Mouse (Mus musculus) adrenal gland, adult 8-10 months (tissue): ENCODE data around the gene Sec24a. TPM values are rescaled to one million over a fixed set of nuclear protein-coding genes. Genes with fewer than 3 reads are reported as not detected.
"Not testable (repeated sequence)": the region's sequence is repeated elsewhere in the genome, so short reads cannot be mapped to it uniquely, and the experiment has no call there.

Experiments
- DNase-seq: peaks from one replicate; pipeline ENCODE4 v3.0.0; 2022
- total RNA-seq, 4 experiments: library from RNA; stranded (reverse); gene quantifications; 2 replicates each; pipeline ENCODE4 v1.2.4; 2022

Sec24a gene
- total RNA-seq, 4 experiments from 2014 or later, result 33.6 to 38.5 (median 37.4) TPM

DNA sequence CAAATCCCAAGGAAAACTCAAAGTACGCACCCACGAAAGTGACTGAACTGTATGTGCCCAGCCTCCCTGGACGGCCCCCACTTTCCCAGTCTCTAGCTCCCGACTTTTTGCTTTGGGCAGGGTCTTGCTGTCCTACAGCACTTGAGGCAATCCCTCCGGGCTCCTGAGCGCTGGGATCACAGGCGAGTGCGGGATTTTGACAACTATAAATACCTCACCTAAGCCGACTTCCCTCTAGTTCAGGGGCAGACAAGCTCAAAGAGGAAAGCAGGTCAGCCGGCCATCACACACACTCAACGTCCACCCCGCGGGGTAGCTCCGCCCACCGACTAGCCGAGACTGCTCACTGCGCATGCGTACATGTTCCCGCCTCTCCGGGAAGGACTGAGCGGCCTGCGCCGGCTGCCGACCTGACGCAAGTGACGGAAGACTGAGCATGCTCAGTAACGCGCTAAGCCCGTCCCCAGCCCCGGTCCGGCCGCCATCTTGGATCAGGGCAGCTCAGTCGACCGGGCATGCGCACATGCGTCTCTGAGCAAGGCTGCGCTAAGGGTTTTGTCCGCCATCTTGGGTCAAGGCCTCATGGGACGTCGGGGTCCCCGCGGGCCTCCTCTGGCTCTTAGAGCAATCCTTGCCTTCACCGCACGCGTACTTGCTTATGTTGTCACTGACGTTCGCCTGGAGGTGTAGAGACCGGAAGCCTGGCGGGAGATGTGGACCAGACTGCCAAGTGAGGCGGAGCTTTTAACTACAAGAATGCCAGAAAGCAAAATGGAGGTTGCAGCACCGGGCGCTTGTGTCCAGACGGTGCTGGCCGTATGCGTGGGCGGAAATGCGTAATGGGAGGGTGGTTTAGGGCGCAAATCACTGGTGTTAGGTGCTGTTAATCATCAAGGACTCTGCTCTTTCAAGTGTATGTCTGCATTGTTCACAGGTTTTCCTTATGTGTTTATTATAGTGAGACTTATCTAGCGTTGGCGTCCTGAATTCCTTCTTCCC is 74.8 kb downstream of the Sec24a start, which contains the start of gene 0610009B22Rik:
TSS of gene 0610009B22Rik (minus strand) at position 545 of the 999 bp plus-strand sequence.
- DNase-seq, result peak; percentile 100

GRCm38 (mm10) chr11:51681976-51682374 is 81.5 kb downstream of the Sec24a start:
- no peak for DNase-seq

GRCm38 (mm10) chr11:51681324-51681975 is 82.0 kb downstream of the Sec24a start:
- peak; percentile 81 for DNase-seq

DNA sequence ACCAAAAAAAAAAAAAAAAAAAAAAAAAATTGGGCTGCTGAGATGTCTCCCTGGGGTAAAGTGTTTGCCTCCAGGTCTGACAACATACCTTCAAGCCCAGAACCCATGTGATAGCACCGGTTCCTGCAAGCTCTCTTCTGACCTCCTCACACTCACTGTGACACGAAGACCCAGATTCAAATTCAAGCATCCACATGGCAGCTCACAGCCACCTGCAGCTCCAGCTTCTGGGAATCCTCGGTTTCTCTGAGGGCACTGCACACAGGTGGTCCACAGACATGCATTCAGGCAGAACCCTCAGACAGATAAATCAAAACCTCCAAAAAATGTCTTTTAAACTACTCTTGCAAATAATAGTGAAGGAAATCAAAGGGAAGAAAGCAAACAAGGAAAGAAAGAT is 84.0 kb downstream of the Sec24a start:
- DNase-seq, result no peak

DNA sequence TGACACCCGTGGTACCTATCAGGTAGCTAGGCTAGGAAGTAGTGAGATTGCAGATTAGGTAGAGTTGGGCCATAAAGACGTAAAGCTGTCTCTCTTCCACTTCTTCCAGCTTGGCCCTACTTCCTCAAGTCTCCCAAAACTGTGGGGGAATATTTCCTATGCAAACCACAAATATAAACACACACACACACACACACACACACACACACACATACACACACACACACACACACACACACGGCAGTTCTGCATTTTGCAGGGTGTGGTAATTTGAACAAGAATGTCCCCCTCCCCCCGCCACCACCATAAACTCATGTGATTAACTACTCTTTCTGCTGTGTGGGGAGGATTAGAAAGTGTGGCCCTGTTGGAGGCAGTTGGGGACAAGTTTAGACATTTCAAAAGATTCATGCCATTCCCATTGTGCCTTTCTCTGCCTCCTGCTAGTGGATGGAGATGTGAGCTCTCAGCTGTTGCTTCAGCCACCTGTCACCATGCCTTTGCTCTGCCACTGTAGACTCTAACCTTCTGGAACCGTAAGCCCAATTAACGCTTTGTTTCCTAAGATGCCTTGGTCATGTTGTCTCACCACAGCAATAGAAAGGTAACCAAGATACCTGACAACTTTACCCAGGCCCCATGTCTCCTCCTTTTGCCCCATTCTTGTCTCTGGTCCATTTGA is 85.6 kb downstream of the Sec24a start:
- no peak for DNase-seq

- DNase-seq, result no peak
Measured at GRCm38 (mm10) chr11:51675386-51675785, 88.0 kb downstream of the Sec24a start.

DNA sequence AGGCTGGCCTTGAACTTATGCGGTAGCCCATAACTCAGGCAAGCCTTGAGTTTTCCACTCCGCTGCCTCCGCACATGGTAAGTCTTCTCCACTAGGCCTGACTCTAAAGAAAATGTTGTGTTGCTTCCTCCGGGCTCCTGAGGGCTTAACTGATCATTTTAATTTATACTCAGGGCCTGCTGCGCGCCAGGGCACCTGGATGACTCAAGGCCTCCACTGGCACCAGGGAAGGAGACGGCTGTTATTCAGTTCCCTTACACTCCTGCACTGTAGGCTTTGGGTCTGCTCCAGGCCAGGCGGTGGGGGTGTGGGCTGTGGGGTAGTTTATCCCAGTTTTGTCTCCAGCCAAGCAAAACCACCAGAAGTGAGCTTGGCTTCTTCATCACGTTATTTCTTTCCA is 90.1 kb downstream of the Sec24a start:
- DNase-seq, result peak; percentile 26

DNA sequence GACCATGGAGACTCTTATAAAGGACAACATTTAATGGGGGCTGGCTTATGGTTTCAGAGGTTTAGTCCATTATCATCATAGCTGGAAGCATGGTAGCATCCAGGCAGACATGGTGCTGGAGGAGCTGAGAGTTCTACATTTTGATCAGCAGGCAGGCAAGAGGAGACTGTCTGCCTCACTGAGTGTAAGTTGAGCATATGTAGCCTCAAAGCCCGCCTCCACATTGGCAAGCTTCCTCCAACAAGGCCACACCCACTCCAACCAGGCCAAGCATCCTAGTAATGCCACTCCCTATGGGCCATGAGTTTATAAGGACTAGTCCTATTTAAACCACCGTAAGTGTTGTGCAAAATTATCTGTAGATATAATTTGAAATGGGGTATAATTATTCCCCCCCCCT is 92.1 kb downstream of the Sec24a start:
- DNase-seq, result no peak

DNA sequence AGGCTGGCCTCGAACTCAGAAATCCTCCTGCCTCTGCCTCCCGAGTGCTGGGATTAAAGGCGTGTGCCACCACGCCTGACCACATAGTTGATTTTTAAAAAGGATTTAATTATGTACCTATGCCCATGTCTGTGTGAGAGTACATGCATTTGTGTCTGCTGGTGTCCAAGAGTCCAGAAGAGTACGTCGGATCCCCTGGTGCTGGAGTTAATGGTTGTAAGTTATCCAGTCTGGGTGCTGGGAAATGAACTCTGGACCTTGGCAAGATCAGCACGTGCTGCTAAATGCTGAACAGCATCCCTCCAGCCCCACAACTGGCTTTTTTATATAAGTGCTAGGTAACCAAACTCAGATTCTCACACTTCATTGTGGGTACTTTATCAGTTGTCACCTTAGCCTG is 92.6 kb downstream of the Sec24a start:
- no peak for DNase-seq

DNA sequence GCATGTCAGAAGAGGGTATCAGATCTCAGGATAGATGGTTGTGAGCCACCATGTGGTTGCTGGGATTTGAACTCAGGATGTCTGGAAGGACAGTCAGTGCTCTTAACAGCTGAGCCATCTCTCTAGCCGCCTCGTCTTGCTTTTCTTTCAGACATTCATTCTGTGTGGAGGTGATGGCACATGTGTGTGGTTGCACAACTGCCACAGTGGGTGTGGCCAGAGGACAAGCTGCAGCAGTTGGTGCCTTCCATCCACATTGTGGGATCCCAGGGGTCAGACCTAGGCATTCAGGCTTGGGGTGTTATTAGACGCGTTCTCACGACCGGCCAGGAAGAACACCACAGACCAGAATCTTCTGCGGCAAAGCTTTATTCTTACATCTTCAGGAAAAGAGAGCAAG is 98.7 kb downstream of the Sec24a start:
- not testable (repeated sequence) for DNase-seq

GRCm38 (mm10) chr11:51662632-51663031 is 100.8 kb downstream of the Sec24a start:
- no peak for DNase-seq

DNA sequence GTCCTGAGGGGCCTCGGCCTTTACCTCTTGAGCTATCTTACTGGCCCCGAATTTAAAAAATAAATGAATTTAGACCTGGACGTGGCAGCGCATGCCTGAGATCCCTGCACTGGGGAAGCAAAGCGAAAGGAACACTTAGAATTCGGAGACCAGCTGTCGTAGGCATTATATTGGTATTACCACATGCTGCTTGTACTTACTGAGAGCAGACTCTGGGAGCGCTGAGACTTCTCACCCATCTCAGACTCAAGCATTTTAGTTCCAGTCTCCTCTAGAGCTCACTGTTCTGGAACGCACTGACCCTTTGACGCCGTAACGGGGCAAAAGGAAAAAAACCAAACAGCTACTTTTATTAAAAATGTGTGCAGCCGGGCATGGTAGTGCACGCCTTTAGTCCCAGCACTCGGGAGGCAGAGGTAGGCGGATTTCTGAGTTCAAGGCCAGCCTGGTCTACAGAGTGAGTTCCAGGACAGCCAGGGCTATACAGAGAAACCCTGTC is 101.5 kb downstream of the Sec24a start:
- DNase-seq, result no peak

DNA sequence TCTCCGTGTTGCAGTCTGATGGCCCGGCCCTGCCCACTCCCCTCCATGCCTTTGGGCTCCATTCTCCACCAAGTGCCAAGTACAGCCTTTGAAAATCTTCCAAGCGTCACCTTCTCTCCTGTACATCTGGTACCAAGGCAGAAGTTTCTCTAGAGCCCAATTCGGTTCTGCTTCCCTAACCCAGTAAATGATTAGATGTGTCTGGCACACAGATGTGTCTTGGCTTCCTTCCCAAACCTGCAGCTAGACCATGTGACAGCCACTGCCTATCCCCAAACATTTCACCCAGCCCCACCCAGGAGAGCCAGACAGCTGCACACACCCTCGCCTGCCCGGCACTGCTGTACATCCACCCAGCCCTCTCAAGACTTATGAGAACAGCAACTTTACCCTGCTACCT is 104.7 kb downstream of the Sec24a start:
- DNase-seq, result no peak

- no peak for DNase-seq
Measured at GRCm38 (mm10) chr11:51658291-51658690, 105.1 kb downstream of the Sec24a start.

- no peak for DNase-seq
Measured at GRCm38 (mm10) chr11:51656798-51657521, 106.5 kb downstream of the Sec24a start.

GRCm38 (mm10) chr11:51654891-51655290 is 108.5 kb downstream of the Sec24a start:
- DNase-seq, result no peak

DNA sequence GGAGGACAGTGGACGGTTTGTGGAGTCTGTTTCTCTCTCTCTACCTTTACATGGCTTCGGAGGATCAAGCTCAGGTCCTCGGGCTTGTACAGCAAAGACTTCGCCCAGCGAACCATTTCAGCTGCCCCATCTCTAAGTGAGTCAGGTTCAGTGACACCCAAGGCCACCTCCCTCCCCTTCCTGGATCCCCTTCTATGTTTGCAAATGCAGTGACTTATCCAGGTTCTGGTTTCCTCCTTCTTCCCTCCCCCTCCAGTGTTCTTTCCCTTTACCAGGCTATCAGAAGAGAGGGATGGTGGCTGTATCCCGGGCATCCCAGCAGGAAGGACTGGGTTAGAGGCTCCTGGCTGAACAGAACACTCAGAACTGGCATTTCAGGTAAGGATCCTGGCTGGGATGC is 109.7 kb downstream of the Sec24a start:
- DNase-seq, result no peak

GRCm38 (mm10) chr11:51652889-51653418 is 110.5 kb downstream of the Sec24a start:
- no peak for DNase-seq

DNA sequence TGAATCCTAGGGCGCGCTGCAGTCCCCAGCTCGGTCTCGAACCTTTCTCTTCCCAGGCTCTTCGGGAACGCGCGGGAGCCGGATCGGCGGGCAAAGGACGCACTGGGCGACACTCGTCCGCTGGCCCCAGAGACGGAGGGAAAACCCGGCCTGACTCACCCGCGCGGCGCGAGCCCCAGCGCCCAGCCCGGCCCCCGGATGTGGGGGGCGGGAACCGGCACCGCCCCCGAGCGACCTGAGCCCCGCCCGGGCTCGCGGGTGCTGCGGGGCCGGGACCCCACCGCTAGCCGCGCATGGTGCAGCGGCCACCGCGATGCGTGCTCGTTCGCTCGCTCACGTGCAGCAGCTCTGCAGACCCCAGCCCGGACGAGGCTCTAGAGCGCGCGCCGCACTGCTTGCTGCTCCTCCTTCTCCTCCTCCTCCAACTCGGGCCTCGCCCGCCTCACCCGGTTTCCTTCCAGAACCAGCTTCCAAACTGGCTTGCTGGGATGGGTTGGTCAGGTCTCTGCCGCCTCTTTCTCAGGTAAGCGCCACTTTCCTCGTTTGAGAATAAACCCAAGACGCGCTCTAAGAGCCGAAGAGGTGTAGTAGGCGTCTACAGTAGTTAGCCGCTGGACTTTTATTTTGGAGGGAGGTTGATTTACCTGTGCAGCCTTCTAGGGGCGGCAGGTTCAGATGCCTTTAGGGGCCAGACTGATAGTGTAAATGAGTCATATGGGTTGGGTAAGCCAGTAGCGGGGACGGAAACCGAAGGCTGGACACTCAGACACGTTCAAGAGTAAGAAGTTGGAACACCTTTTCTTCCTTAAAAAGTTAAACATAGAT is 112.5 kb downstream of the Sec24a start, which contains the start of the genes N4bp3 and D930048N14Rik:
TSS of gene N4bp3 (minus strand) at position 152 of the 825 bp plus-strand sequence.
TSS of gene D930048N14Rik (plus strand) at position 264 of the 825 bp plus-strand sequence.
- peak; percentile 74 for DNase-seq

- no peak for DNase-seq
Measured at GRCm38 (mm10) chr11:51650261-51650660, 113.2 kb downstream of the Sec24a start.

DNA sequence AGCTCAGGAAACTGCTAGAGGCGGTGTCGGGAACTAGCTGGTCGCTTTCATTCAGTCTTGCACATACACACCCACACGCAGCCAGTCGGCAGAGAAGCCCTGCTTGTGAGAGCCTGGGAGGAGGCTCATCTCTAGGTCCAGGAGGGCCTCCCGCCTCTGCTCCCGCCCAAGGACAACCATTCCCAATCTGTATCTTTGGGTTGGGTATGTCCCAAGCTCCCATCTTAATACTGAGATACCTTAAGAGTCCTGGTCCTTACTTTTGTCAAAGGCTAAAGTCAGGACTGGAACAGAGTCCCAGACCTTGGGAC is 113.6 kb downstream of the Sec24a start:
- DNase-seq, result no peak
